Mouse (Mus musculus): ENCODE results near the gene Olfr807. TPM values are rescaled to one million over a fixed set of nuclear protein-coding genes. Genes with fewer than 3 reads are reported as not detected.

Olfr807 gene
- polyA plus RNA-seq, 1 experiment from 2014 or later: not detected

Small RNAs within 50 kb of the gene (microRNA-seq; reads per million reads assigned to microRNA genes)
- gene Gm24485: not detected

Other genes with a start within 250 kb of the Olfr807 start
- gene Olfr791, start 236.0 kb downstream of the Olfr807 start, polyA plus RNA-seq (2015; fragmentation: Nextera tagmentation; extraction: Ambion mirVana): not detected in 2 replicates
- gene Olfr792, start 218.6 kb downstream of the Olfr807 start, polyA plus RNA-seq (2015; fragmentation: Nextera tagmentation; extraction: Ambion mirVana): not detected in 2 replicates
- not detected in 2 replicates for gene Olfr794, start 190.1 kb downstream of the Olfr807 start, polyA plus RNA-seq (2015; fragmentation: Nextera tagmentation; extraction: Ambion mirVana)
- gene Olfr796, start 145.2 kb downstream of the Olfr807 start, polyA plus RNA-seq (2015; fragmentation: Nextera tagmentation; extraction: Ambion mirVana): not detected in 2 replicates
- not detected in 2 replicates for gene Olfr798, start 129.9 kb downstream of the Olfr807 start, polyA plus RNA-seq (2015; fragmentation: Nextera tagmentation; extraction: Ambion mirVana)
- not detected in 2 replicates for gene Olfr799, start 120.3 kb downstream of the Olfr807 start, polyA plus RNA-seq (2015; fragmentation: Nextera tagmentation; extraction: Ambion mirVana)
- not detected in 2 replicates for gene Olfr800, start 100.1 kb downstream of the Olfr807 start, polyA plus RNA-seq (2015; fragmentation: Nextera tagmentation; extraction: Ambion mirVana)
- not detected in 2 replicates for gene Olfr801, start 83.9 kb downstream of the Olfr807 start, polyA plus RNA-seq (2015; fragmentation: Nextera tagmentation; extraction: Ambion mirVana)
- gene Olfr802, start 69.6 kb downstream of the Olfr807 start, polyA plus RNA-seq (2015; fragmentation: Nextera tagmentation; extraction: Ambion mirVana): not detected in 2 replicates
- not detected in 2 replicates for gene Olfr803, start 63.5 kb downstream of the Olfr807 start, polyA plus RNA-seq (2015; fragmentation: Nextera tagmentation; extraction: Ambion mirVana)
- gene Olfr804, start 54.6 kb downstream of the Olfr807 start, polyA plus RNA-seq (2015; fragmentation: Nextera tagmentation; extraction: Ambion mirVana): not detected in 2 replicates
- gene Olfr805, start 28.4 kb downstream of the Olfr807 start, polyA plus RNA-seq (2015; fragmentation: Nextera tagmentation; extraction: Ambion mirVana): not detected in 2 replicates
- not detected in 2 replicates for gene Olfr806, start 15.9 kb downstream of the Olfr807 start, polyA plus RNA-seq (2015; fragmentation: Nextera tagmentation; extraction: Ambion mirVana)
- gene Olfr808, start 7.7 kb upstream of the Olfr807 start, polyA plus RNA-seq (2015; fragmentation: Nextera tagmentation; extraction: Ambion mirVana): not detected in 2 replicates
- not detected in 2 replicates for gene Olfr809, start 16.8 kb upstream of the Olfr807 start, polyA plus RNA-seq (2015; fragmentation: Nextera tagmentation; extraction: Ambion mirVana)
- gene Olfr810, start 37.1 kb upstream of the Olfr807 start, polyA plus RNA-seq (2015; fragmentation: Nextera tagmentation; extraction: Ambion mirVana): not detected in 2 replicates
- not detected in 2 replicates for gene Olfr811, start 46.6 kb upstream of the Olfr807 start, polyA plus RNA-seq (2015; fragmentation: Nextera tagmentation; extraction: Ambion mirVana)
- not detected in 2 replicates for gene Olfr812, start 88.3 kb upstream of the Olfr807 start, polyA plus RNA-seq (2015; fragmentation: Nextera tagmentation; extraction: Ambion mirVana)
- gene Olfr813, start 97.6 kb upstream of the Olfr807 start, polyA plus RNA-seq (2015; fragmentation: Nextera tagmentation; extraction: Ambion mirVana): not detected in 2 replicates
- gene Olfr814, start 122.1 kb upstream of the Olfr807 start, polyA plus RNA-seq (2015; fragmentation: Nextera tagmentation; extraction: Ambion mirVana): not detected in 2 replicates
- gene Olfr815, start 148.1 kb upstream of the Olfr807 start, polyA plus RNA-seq (2015; fragmentation: Nextera tagmentation; extraction: Ambion mirVana): not detected in 2 replicates
- gene Olfr816, start 157.8 kb upstream of the Olfr807 start, polyA plus RNA-seq (2015; fragmentation: Nextera tagmentation; extraction: Ambion mirVana): not detected in 2 replicates
- not detected in 2 replicates for gene Olfr818, start 191.3 kb upstream of the Olfr807 start, polyA plus RNA-seq (2015; fragmentation: Nextera tagmentation; extraction: Ambion mirVana)
- not detected in 2 replicates for gene Olfr819, start 209.5 kb upstream of the Olfr807 start, polyA plus RNA-seq (2015; fragmentation: Nextera tagmentation; extraction: Ambion mirVana)
- not detected in 2 replicates for gene Olfr247, start 218.3 kb upstream of the Olfr807 start, polyA plus RNA-seq (2015; fragmentation: Nextera tagmentation; extraction: Ambion mirVana)
- not detected in 2 replicates for gene Gm10310, start 227.3 kb upstream of the Olfr807 start, polyA plus RNA-seq (2015; fragmentation: Nextera tagmentation; extraction: Ambion mirVana)

Data from liver, embryonic 16.5 days (tissue).